Mouse (Mus musculus): ENCODE measurements around the gene Phf21b.
"Not testable (repeated sequence)": the region's sequence is repeated elsewhere in the genome, so short reads cannot be mapped to it uniquely, and the experiment has no call there.

Gene Phf21b

GRCm38 (mm10) chr15:84775421-84776174 is 80.3 kb downstream of the Phf21b start:
- DNase-seq (ENCODE audit: extremely low spot score, low spot score), result peak; percentile 51

GRCm38 (mm10) chr15:84772191-84773111 is 83.4 kb downstream of the Phf21b start:
- no peak for DNase-seq (ENCODE audit: extremely low spot score, low spot score)

GRCm38 (mm10) chr15:84769641-84770341 is 86.1 kb downstream of the Phf21b start:
- DNase-seq (ENCODE audit: extremely low spot score, low spot score), result no peak

GRCm38 (mm10) chr15:84768531-84768930 is 87.3 kb downstream of the Phf21b start:
- DNase-seq (ENCODE audit: extremely low spot score, low spot score), result not testable (repeated sequence)

GRCm38 (mm10) chr15:84766621-84767020 is 89.2 kb downstream of the Phf21b start:
- DNase-seq (ENCODE audit: extremely low spot score, low spot score), result no peak

GRCm38 (mm10) chr15:84763423-84763812 is 92.4 kb downstream of the Phf21b start:
- DNase-seq (ENCODE audit: extremely low spot score, low spot score), result no peak

GRCm38 (mm10) chr15:84762712-84763422 is 93.0 kb downstream of the Phf21b start:
- no peak for DNase-seq (ENCODE audit: extremely low spot score, low spot score)

- DNase-seq (ENCODE audit: extremely low spot score, low spot score), result peak; percentile 63
Measured at GRCm38 (mm10) chr15:84758493-84758892, 97.4 kb downstream of the Phf21b start.

- no peak for DNase-seq (ENCODE audit: extremely low spot score, low spot score)
Measured at GRCm38 (mm10) chr15:84756426-84756825, 99.4 kb downstream of the Phf21b start.

GRCm38 (mm10) chr15:84754987-84755386 is 100.9 kb downstream of the Phf21b start:
- DNase-seq (ENCODE audit: extremely low spot score, low spot score), result peak; percentile 86

GRCm38 (mm10) chr15:84745831-84746230 is 110.0 kb downstream of the Phf21b start:
- no peak for DNase-seq (ENCODE audit: extremely low spot score, low spot score)

GRCm38 (mm10) chr15:84744308-84744707 is 111.5 kb downstream of the Phf21b start:
- DNase-seq (ENCODE audit: extremely low spot score, low spot score), result no peak

- DNase-seq (ENCODE audit: extremely low spot score, low spot score), result no peak
Measured at GRCm38 (mm10) chr15:84743347-84743746, 112.5 kb downstream of the Phf21b start.

GRCm38 (mm10) chr15:84741573-84741972 is 114.3 kb downstream of the Phf21b start:
- DNase-seq (ENCODE audit: extremely low spot score, low spot score), result no peak

GRCm38 (mm10) chr15:84738246-84738645 is 117.6 kb downstream of the Phf21b start:
- DNase-seq (ENCODE audit: extremely low spot score, low spot score), result no peak

- no peak for DNase-seq (ENCODE audit: extremely low spot score, low spot score)
Measured at GRCm38 (mm10) chr15:84736994-84737346, 118.9 kb downstream of the Phf21b start.

GRCm38 (mm10) chr15:84736346-84736993 is 119.4 kb downstream of the Phf21b start:
- DNase-seq (ENCODE audit: extremely low spot score, low spot score), result no peak

Measured in neural tube, embryonic 10.5 days (tissue).